Mouse (Mus musculus) embryonic facial prominence, embryonic 10.5 days (tissue): ENCODE results near the gene C8b. TPM values are rescaled to one million over a fixed set of nuclear protein-coding genes. Genes with fewer than 3 reads are reported as not detected.

Experiments
- DNase-seq: peaks from one replicate; pipeline ENCODE4 v3.0.0-alpha.2; 2017; ENCODE audit warnings: low spot score
- H3K27ac ChIP-seq: fragments of 300-500 bp; sonication (generic); replicated peaks from 2 replicates; pipeline ENCODE4 v1.5.1; 2016; ENCODE audit warnings: mild to moderate bottlenecking
- H3K27me3 ChIP-seq: fragments of 300-500 bp; sonication (generic); replicated peaks from 2 replicates; pipeline ENCODE4 v1.6.1; 2016; ENCODE audit warnings: low read depth, mild to moderate bottlenecking; ENCODE audit not compliant: poor library complexity, severe bottlenecking
- H3K36me3 ChIP-seq: fragments of 300-500 bp; sonication (generic); replicated peaks from 2 replicates; pipeline ENCODE4 v1.6.1; 2016; ENCODE audit warnings: mild to moderate bottlenecking, moderate library complexity
- H3K4me1 ChIP-seq: fragments of 300-500 bp; sonication (generic); 2 replicates; pipeline ENCODE4 v1.6.1; 2016
- H3K4me3 ChIP-seq: fragments of 300-500 bp; sonication (generic); 2 replicates; pipeline ENCODE4 v1.5.1; 2016; ENCODE audit warnings: mild to moderate bottlenecking, moderate library complexity
- H3K9me3 ChIP-seq: fragments of 300-500 bp; sonication (generic); 2 replicates; pipeline ENCODE4 v1.6.1; 2016; ENCODE audit warnings: mild to moderate bottlenecking
- WGBS: fragments of 180-500 bp; shearing (Covaris S2); methylation state at CpG from one replicate; pipeline ENCODE4 v1.1.7; 2016; 5-methylcytosine and 5-hydroxymethylcytosine counted together
- polyA plus RNA-seq: library from polyadenylated mRNA; unstranded; fragments of >200 nt; fragmentation: Nextera tagmentation; extraction: Ambion mirVana; gene quantifications from 2 replicates; pipeline ENCODE4 v1.2.1, GENCODE M21; 2016

C8b gene
- polyA plus RNA-seq, 1 experiment from 2014 or later, result 0.06 TPM

DNA sequence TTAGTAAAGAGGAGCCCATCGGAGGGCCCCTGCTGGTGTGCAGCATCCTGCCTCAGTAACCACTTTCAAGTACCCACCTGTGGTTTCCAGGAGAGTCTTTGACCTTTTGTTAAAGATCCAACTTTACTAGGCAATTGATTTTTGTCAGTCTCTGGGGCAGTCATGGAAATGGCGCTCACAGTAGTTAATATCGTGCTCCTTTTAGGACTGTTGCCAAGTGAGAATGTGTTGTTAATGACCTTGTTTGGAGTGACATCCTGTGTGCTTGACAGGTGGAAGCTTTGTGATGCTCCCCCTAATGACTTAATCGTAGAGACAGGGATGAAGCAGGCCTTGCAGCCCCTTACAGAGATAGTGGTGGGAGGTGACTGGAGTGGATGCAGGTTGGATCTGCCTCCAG is 4.2 kb downstream of the C8b start:
- H3K4me3 ChIP-seq, result no peak overlapping the region
- 76% methylated on average over 4 of the region's 4 CpGs for WGBS
- 0 out of 2 replicates have a peak, but pooled peaks cover 19% of the 10 kb centered on the region for H3K27me3 ChIP-seq

DNA sequence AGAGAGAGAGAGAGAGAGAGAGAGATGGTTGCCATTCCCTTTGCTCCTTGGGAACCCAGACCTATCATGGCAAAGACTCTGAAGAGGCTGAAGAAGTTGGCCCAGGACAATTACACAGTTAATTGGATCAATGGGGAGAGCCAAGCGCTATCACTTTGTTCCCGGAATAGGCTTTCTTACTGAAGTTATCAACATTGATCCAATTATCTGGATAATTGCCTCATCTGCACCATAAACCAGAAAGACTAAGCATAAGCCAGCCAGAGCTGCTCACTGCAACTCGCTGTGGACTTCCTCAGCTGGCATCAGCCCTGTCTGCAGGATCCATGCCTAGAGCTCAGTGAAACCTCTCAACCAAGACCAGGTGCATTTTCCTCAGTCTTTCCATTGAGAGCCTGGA is 9.5 kb downstream of the C8b start:
- no peaks in the 10 kb centered on the region for H3K9me3 ChIP-seq
- H3K27me3 ChIP-seq, result 0 out of 2 replicates have a peak, but pooled peaks cover 3% of the 10 kb centered on the region
- no peak overlapping the region for H3K27ac ChIP-seq
- WGBS, result 57% methylated on average over 3 of the region's 3 CpGs
- no peak for DNase-seq
- H3K4me3 ChIP-seq, result no peak overlapping the region
- no peaks in the 10 kb centered on the region for H3K4me1 ChIP-seq
- H3K36me3 ChIP-seq, result no peaks in the 10 kb centered on the region

More for the DNA sequence above, 4.2 kb downstream of the C8b start:
- no peaks in the 10 kb centered on the region for H3K4me1 ChIP-seq
- DNase-seq, result no peak
- no peak overlapping the region for H3K27ac ChIP-seq
- no peaks in the 10 kb centered on the region for H3K9me3 ChIP-seq
- no peaks in the 10 kb centered on the region for H3K36me3 ChIP-seq

DNA sequence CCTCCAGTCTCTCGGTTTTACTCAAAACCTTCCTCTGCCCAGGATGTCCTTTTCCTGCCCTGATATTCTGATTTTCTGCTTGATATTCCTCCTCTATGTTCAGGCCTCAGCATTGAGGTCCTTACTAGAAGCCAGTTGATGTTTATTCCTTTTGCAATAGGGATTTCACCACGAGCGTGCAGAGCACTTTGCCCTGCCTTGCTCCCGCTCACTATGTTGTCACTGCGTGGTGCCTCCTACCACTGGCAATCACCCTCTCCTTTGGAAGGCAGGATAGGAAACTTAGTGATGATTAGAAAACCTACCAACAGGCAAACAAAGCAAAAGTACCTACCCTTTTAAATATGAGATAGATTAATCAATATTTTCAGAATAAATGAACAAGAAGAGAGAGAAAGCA is 13.3 kb downstream of the C8b start:
- 87% methylated on average over 5 of the region's 5 CpGs for WGBS
- Histone ChIP-seq H3K4me3 (no peak overlapping the region), H3K9me3 (no peaks in the 10 kb centered on the region), H3K4me1 (no peaks in the 10 kb centered on the region), H3K36me3 (no peaks in the 10 kb centered on the region), H3K27ac (no peak overlapping the region), H3K27me3 (no peaks in the 10 kb centered on the region)
- DNase-seq, result no peak

DNA sequence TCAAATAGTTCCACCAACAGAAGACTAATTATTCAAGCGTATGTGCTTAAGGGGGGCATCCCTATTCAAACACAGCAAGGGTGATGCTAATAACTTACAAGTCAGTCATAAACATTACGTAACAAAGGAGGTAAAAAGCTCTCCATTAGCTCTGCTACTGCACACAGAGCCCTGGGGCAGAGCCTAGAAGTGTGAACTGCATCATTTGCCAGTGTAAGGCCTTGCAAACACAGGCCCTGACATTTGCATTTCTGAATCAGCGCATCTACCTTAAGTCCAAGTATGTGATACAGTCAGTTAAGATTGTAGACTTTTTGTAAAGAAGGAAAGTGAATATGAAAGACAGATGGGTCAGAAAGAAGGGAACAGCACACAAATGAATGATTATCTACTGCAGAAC is 15.3 kb downstream of the C8b start:
- H3K9me3 ChIP-seq, result no peaks in the 10 kb centered on the region
- WGBS, result 91% methylated on average over 3 of the region's 3 CpGs
- no peaks in the 10 kb centered on the region for H3K4me1 ChIP-seq
- H3K4me3 ChIP-seq, result no peak overlapping the region
- no peak for DNase-seq
- H3K27ac ChIP-seq, result no peak overlapping the region
- no peaks in the 10 kb centered on the region for H3K27me3 ChIP-seq
- no peaks in the 10 kb centered on the region for H3K36me3 ChIP-seq

DNA sequence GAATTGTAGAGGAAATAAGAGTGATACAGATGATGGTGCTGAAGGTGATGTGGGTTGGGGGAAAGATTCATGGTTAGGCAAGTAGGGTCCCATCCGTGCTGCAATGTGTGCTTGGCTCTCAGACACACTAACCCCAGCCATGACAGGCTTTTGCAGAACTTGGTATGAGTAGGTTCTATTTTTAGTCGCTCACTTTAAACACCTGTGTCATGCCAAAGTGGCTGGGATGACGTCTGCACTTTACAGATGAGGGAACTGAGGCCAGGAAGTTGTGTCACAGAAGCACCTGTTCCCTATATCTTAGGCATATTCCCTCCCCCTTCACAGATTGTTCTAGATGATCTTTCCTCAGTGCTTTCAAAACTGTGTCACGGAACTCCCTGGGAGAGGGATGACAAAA is 16.2 kb downstream of the C8b start:
- no peaks in the 10 kb centered on the region for H3K9me3 ChIP-seq
- H3K27me3 ChIP-seq, result no peaks in the 10 kb centered on the region
- no peaks in the 10 kb centered on the region for H3K36me3 ChIP-seq
- H3K27ac ChIP-seq, result no peak overlapping the region
- DNase-seq, result no peak
- H3K4me1 ChIP-seq, result no peaks in the 10 kb centered on the region
- 82% methylated on average over 4 of the region's 4 CpGs for WGBS
- no peak overlapping the region for H3K4me3 ChIP-seq

DNA sequence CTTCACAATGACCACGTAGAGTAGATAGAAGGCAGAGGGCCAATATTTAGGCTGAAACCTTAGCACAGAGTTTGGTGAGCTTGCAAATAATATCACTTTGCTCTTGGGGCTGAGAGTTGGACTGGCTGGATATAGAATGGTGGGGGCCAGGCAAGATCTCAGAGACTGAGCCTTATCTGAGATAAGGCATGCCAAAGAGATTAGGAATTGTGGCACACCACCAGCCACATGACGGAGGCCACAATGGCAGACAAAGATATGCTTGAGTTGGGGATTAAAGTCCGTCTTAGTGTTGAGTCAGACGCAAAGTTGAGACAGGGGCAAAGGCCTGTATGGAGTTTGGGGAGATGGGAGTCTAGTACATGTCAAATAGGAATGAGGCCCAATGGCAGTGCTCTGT is 26.0 kb downstream of the C8b start:
- WGBS, result 89% methylated on average over 4 of the region's 4 CpGs
- Histone ChIP-seq H3K27ac (no peak overlapping the region), H3K27me3 (no peaks in the 10 kb centered on the region), H3K4me3 (no peak overlapping the region), H3K9me3 (no peaks in the 10 kb centered on the region), H3K36me3 (no peaks in the 10 kb centered on the region), H3K4me1 (peaks cover 5% of the 10 kb centered on the region; the same call in 1 of the 2 replicates)
- no peak for DNase-seq

DNA sequence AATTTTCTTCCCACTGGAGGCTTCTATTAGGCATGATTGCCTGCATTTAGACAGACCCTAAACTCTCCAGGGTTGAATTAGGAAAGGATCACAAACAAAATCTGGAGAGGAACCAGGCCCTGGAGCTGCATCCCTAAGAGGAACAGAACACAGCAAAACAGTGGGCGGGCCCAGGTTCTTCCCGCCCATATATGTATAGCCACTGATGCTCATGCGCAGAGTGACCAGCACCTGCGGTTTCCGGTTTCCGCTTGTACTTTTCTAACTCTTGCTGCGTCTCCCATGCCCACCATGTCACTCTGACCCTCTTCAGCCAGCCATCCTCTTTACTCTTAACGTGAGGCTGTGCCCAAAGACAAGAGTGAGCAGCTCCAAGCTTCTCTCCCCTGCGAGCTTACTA is 32.8 kb downstream of the C8b start:
- Histone ChIP-seq H3K27ac (no peak overlapping the region), H3K4me1 (peaks cover 17% of the 10 kb centered on the region), H3K27me3 (no peaks in the 10 kb centered on the region), H3K36me3 (no peaks in the 10 kb centered on the region), H3K4me3 (no peak overlapping the region), H3K9me3 (no peaks in the 10 kb centered on the region)
- WGBS, result 81% methylated on average over 9 of the region's 9 CpGs
- peak; percentile 32 for DNase-seq

DNA sequence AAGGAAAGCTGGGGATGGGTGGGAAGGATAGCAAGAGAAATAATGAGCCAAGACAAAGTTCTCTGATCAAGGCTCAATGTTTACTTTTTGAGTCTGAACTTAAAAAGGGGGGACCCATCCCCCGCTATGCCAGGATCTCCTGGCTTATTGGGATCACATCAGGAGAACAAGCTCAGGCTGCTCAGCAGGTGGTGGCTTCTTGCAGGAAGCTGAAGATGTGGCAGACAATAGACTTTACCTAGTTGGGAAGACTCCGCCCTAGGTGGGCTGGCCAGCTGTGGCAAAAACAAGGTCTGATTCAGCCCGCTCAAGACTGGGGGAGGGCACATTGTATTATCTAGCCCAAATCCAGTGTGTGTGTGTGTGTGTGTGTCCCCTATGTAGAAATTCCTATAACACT is 35.5 kb downstream of the C8b start:
- 84% methylated on average over 3 of the region's 3 CpGs for WGBS
- Histone ChIP-seq H3K4me1 (peaks cover 11% of the 10 kb centered on the region), H3K9me3 (no peaks in the 10 kb centered on the region), H3K27me3 (no peaks in the 10 kb centered on the region), H3K27ac (no peak overlapping the region), H3K36me3 (no peaks in the 10 kb centered on the region), H3K4me3 (no peak overlapping the region)
- no peak for DNase-seq

DNA sequence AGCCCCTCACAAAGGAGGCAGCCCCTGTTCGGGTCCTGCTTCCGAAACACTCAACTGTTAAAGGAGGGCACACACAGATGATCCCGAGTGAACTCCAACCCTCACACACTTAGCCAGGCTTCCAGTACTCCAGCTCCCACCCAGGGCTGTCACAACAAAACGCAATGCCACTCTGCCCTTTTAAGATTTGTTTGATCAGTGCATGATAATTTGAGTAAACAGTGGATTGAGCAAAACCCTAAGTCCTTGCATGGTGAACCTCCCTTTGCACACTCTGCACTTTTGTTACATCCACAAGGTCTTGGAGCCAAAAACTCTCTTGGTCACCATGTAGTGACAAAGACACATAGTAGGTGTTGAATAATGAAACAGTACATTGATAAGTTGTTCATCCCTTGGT is 38.0 kb downstream of the C8b start:
- 84% methylated on average over 4 of the region's 4 CpGs for WGBS
- Histone ChIP-seq H3K9me3 (no peaks in the 10 kb centered on the region), H3K36me3 (no peaks in the 10 kb centered on the region)

DNA sequence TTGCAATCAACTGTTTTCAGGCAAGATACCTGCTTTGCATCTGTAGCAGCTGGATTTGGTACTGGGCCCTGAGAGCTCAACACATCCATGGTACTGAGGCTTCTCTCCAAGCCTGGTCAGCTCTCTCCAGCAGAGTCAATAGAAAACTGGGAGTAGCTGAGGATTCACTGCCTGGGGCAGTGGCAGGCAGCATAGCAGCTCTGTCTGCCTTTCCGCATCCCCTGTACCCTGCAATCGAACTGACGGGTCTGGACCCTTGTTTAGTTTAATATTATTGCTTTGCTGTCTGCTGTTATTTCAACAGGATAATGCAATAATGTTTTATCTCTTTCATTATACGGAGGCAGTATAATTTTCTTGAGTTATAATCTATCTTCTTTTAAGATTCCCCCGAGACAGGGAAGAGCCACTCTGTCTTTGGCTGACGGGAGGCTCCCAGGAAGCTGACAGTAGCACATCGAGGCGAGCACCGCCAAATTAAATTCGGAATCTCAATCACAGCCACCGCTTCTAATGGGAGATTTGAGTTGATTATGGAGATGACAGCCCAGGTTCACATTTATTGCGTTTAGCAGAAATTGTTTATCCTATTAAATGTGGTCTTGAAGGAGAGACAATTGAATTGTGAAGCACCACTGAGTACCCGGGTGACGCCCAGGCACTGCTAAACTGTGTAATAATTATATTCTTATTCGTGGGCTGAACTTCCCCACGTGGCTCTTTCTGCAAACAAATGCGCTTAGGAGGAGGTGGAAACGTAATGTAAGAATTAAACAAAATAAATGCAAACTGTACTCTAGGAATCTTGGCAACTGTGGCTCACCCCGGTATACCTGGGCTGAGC is 39.5 kb downstream of the C8b start:
- Histone ChIP-seq H3K36me3 (no peaks in the 10 kb centered on the region), H3K27ac (no peak overlapping the region), H3K27me3 (no peaks in the 10 kb centered on the region), H3K4me1 (no peaks in the 10 kb centered on the region), H3K9me3 (no peaks in the 10 kb centered on the region), H3K4me3 (no peak overlapping the region)
- DNase-seq, result no peak
- 85% methylated on average over 19 of the region's 19 CpGs for WGBS

More for the DNA sequence above, 38.0 kb downstream of the C8b start:
- H3K27me3 ChIP-seq, result no peaks in the 10 kb centered on the region
- no peak overlapping the region for H3K27ac ChIP-seq
- H3K4me1 ChIP-seq, result peaks cover 2% of the 10 kb centered on the region; the same call in 1 of the 2 replicates
- no peak for DNase-seq
- no peak overlapping the region for H3K4me3 ChIP-seq

DNA sequence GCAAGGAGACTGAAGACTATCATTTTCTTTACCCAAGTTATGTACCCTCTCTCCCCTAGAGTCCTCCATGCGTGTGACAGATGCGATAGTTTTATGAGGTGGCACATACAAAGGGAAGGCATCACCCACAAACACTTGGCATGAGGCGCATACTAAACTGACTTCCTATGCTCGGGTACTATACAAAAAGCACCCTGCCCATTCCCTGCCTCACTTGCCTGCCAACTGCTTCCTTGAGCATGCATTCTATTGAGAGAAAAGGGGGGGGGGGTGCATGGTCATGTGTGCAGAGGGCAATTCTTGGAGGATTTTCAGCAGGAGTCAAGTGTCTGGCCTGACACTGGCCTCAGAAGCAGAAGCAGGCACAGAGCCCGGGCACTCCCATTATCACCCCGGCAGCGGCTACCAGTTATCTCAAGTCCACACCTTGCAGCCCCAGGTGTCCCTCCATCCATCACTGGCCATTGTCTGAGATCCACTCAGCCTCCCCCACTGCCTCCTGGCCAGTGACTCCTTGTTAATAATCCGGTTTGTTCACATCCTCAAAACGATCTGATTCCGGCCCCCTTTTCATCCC is 44.7 kb downstream of the C8b start:
- Histone ChIP-seq H3K27ac (no peak overlapping the region), H3K36me3 (no peaks in the 10 kb centered on the region), H3K4me3 (no peak overlapping the region), H3K27me3 (no peaks in the 10 kb centered on the region), H3K4me1 (0 out of 2 replicates have a peak, but pooled peaks cover 3% of the 10 kb centered on the region), H3K9me3 (no peaks in the 10 kb centered on the region)
- 84% methylated on average over 10 of the region's 10 CpGs for WGBS
- DNase-seq, result no peak

DNA sequence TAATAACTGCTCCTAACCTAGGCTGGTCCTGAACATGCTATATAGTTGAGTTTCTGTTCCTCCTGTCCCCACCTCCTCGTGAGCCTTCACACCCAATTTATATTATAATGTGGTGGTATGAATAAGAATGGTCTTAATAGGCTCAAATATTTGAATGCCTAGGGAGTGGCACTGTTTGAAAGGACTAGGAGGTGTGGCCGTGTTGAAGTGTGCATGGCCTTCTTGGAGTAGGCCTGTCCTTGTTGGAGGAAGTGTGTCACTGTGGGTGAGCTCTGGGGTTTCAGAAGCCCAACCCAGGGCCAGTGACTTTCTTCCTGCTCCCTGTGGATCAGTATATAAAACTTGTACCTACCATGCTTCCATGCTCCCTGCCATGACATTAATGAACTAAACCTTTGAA is 47.5 kb downstream of the C8b start:
- Histone ChIP-seq H3K4me1 (peaks cover 7% of the 10 kb centered on the region), H3K36me3 (no peaks in the 10 kb centered on the region), H3K27ac (no peak overlapping the region), H3K27me3 (no peaks in the 10 kb centered on the region), H3K4me3 (no peak overlapping the region), H3K9me3 (no peaks in the 10 kb centered on the region)
- DNase-seq, result no peak
- 79% methylated on average over 2 of the region's 2 CpGs for WGBS
